Mouse (Mus musculus) kidney, adult 2 months (tissue): Measurements from ENCODE around the gene Adamts2. TPM values are rescaled to one million over a fixed set of nuclear protein-coding genes. Genes with fewer than 3 reads are reported as not detected.

Source experiments
- DNase-seq: peaks from one replicate; pipeline ENCODE4 v3.0.0; 2021
- H3K27ac ChIP-seq: fragments of 200-500 bp; 2 replicates; pipeline ENCODE4 v1.5.1; 2012; ENCODE audit warnings: low read depth, low read length, control low read depth, inconsistent platforms; ENCODE audit not compliant: insufficient read depth
- H3K27me3 ChIP-seq: fragments of 200-500 bp; replicated peaks from 2 replicates; pipeline ENCODE4 v1.6.1; 2012; ENCODE audit warnings: mild to moderate bottlenecking, moderate library complexity, low read length, inconsistent platforms; ENCODE audit not compliant: control insufficient read depth, insufficient read depth
- H3K36me3 ChIP-seq: fragments of 200-500 bp; 2 replicates; pipeline ENCODE4 v1.6.1; 2012; ENCODE audit warnings: mild to moderate bottlenecking, moderate library complexity, low read length, inconsistent platforms; ENCODE audit not compliant: control insufficient read depth, insufficient read depth
- H3K4me1 ChIP-seq: fragments of 200-500 bp; 2 replicates; pipeline ENCODE4 v1.6.1; 2011; ENCODE audit warnings: low read length; ENCODE audit not compliant: control insufficient read depth, insufficient read depth
- H3K4me3 ChIP-seq: fragments of 200-500 bp; 2 replicates; pipeline ENCODE4 v1.5.1; 2011; ENCODE audit warnings: mild to moderate bottlenecking, low read depth, low read length, control low read depth; ENCODE audit not compliant: insufficient read depth
- CTCF ChIP-seq: fragments of 200-500 bp; conservative IDR thresholded peaks from 2 replicates; pipeline ENCODE4 v1.5.1; 2011; ENCODE audit warnings: low read depth, mild to moderate bottlenecking, control low read depth, low read length, moderate library complexity, mixed read lengths; ENCODE audit not compliant: insufficient read depth, insufficient read length
- POLR2A ChIP-seq: fragments of 200-500 bp; IDR thresholded peaks from one replicate; pipeline ENCODE4 v1.6.1; 2011; ENCODE audit warnings: low read depth, low read length, control low read depth
- WGBS: fragments of 180-500 bp; shearing (Covaris S2); methylation state at CpG from one replicate; pipeline ENCODE4 v1.1.7; 2018; 5-methylcytosine and 5-hydroxymethylcytosine counted together
- polyA plus RNA-seq: library from polyadenylated mRNA; depleted of rRNA; stranded (reverse); fragments of >200 nt; gene quantifications from 2 replicates; pipeline ENCODE4 v1.2.3, GENCODE M21; 2012

Gene Adamts2
- polyA plus RNA-seq, 1 experiment: 4.5 TPM

DNA sequence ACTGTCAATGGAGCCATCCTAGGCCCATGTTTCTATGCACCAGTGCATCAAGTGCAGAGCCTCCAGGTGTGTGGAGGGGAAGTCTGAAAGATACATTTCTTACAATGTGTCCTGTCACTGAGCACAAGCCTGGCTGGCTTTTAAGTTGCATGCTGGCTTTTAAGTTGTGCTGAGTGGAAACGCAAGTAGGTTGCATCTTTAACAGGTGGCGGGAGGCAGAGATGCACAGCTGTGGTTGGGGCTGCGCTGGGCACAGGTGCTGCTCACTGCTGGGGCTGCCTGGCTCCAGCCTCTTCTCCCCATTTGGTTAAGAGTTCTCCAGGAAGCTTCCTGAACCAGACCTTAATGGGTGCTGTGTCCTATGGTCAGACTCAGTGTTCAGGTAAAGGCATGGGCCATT is 21.9 kb downstream of the Adamts2 start:
- H3K4me1 ChIP-seq: no peaks in the 10 kb centered on the region
- 91% methylated on average over 3 of the region's 3 CpGs for WGBS
- DNase-seq: no peak
- no peak for TF ChIP-seq POLR2A
- no peak for TF ChIP-seq CTCF
- no peaks in the 10 kb centered on the region for H3K27me3 ChIP-seq
- no peak overlapping the region for H3K4me3 ChIP-seq
- no peaks in the 10 kb centered on the region for H3K36me3 ChIP-seq
- H3K27ac ChIP-seq: no peak overlapping the region

DNA sequence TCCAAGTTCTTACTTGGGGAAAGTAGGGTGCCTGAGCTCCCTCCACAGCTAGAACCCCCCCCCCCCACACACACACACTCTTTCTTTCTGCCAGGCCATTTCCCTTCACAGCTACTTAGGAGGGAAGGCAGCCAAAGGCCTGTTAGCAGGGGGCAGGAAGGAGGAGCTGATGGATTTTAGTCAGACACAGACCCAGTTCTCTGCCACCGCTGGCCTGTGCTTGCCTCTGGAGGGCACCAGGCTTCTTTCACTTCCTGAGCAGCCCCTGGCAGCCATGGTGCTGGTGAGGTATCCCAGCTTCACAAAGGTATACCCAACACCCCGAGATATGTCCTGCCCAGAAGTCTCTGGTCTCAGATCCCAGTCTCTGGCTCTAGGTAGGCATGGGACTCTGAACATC is 22.4 kb downstream of the Adamts2 start:
- 65% methylated on average over 2 of the region's 2 CpGs for WGBS
- TF ChIP-seq POLR2A (no peak), CTCF (no peak)
- Histone ChIP-seq H3K27ac (no peak overlapping the region), H3K36me3 (no peaks in the 10 kb centered on the region), H3K4me3 (no peak overlapping the region), H3K4me1 (no peaks in the 10 kb centered on the region), H3K27me3 (no peaks in the 10 kb centered on the region)
- no peak for DNase-seq

DNA sequence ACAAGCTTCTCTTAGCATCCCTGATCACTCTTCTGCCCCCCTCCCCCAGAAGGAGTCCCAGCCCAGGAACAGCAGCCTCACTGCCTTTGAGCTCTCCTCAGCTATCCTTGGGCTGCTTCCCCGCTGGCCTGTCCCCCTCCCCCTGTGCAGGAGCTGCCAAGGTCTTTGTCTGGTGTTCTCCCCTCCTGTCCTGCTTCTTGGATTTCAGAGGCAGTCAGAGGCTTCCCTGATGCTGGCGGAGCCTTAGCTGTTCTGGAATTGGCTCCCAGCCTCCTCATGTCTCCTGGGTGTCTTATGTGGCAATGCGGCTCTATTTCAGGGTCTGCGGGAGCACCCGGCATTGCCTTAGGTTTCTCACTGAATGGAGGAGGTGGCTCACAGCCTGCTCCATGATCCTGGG is 22.8 kb downstream of the Adamts2 start:
- WGBS: 46% methylated on average over 5 of the region's 5 CpGs
- Histone ChIP-seq H3K4me3 (no peak overlapping the region), H3K36me3 (no peaks in the 10 kb centered on the region), H3K27me3 (no peaks in the 10 kb centered on the region), H3K4me1 (no peaks in the 10 kb centered on the region), H3K27ac (no peak overlapping the region)
- no peak for DNase-seq
- TF ChIP-seq CTCF (no peak), POLR2A (no peak)

DNA sequence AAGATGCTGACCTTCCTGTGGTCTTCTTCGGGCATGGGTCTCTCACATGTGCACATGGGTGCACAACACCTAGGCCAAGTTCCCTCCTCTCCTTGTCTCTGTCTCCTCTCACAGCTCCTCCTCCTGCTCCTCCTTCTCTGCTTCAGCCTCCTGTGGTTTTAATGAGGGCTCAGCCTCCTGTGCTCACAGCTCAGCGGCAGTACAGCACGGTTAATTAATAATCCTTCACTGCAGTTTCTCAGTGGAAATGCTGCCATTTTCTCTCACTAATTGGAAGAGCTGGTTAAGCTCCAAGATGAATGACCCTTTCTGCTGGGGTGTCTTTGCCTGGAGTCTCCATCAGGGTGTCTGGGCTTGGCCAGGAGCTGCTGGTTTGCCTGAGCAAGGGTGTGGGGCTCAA is 27.0 kb downstream of the Adamts2 start:
- DNase-seq: peak; percentile 62
- no peak overlapping the region for H3K4me3 ChIP-seq
- no peaks in the 10 kb centered on the region for H3K27me3 ChIP-seq
- no peak for TF ChIP-seq CTCF
- no peak for TF ChIP-seq POLR2A
- no peaks in the 10 kb centered on the region for H3K36me3 ChIP-seq
- H3K27ac ChIP-seq: no peak overlapping the region
- no peaks in the 10 kb centered on the region for H3K4me1 ChIP-seq
- WGBS: 44% methylated on average over 3 of the region's 3 CpGs

DNA sequence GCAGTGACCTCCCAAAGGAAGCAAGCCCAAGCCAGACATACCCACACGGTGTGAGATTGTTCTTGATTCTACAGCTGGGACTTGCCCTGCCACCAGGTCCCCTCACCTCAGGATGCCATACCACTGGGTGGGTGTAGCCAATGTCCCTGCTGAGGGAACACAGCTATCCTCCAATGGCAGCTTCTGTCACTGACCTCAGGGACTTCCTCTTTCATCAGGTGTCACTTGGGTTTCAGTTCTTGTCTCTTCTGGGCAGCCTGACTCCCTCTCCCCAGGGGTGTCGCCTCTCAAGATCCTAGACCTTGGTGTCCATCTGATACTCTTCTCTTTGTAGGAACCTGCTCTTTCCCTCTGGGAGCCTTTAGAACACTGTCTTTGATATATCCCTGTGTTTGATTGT is 28.6 kb downstream of the Adamts2 start:
- WGBS: 79% methylated on average over 2 of the region's 2 CpGs
- Histone ChIP-seq H3K27ac (no peak overlapping the region), H3K4me3 (no peak overlapping the region), H3K4me1 (0 out of 2 replicates have a peak, but pooled peaks cover 3% of the 10 kb centered on the region), H3K27me3 (no peaks in the 10 kb centered on the region), H3K36me3 (no peaks in the 10 kb centered on the region)
- no peak for DNase-seq
- TF ChIP-seq POLR2A: no peak
- no peak for TF ChIP-seq CTCF

DNA sequence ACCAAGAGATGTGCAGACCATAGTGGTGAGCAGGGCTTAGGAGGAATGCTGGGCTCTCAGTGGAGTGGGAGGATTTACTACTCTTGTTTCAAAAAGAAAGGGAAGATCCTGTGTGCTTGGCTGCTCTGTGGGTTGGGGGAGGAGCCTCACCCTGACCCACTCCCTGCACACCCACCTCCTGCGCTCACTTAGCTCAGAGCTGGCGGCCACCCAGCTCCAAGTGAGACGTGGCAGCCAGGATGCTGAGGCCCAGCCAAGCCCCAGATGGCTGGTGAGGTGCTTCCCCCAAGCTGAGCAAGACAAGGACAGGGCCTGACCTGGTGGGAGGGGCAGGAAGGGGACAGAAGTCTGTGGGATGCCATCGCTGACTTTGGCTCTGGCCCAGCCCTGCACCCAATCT is 30.4 kb downstream of the Adamts2 start:
- no peaks in the 10 kb centered on the region for H3K36me3 ChIP-seq
- no peak overlapping the region for H3K27ac ChIP-seq
- no peak for TF ChIP-seq POLR2A
- TF ChIP-seq CTCF: no peak
- DNase-seq: peak; percentile 35
- no peak overlapping the region for H3K4me3 ChIP-seq
- 26% methylated on average over 4 of the region's 4 CpGs for WGBS
- no peaks in the 10 kb centered on the region for H3K27me3 ChIP-seq
- 0 out of 2 replicates have a peak, but pooled peaks cover 4% of the 10 kb centered on the region for H3K4me1 ChIP-seq

DNA sequence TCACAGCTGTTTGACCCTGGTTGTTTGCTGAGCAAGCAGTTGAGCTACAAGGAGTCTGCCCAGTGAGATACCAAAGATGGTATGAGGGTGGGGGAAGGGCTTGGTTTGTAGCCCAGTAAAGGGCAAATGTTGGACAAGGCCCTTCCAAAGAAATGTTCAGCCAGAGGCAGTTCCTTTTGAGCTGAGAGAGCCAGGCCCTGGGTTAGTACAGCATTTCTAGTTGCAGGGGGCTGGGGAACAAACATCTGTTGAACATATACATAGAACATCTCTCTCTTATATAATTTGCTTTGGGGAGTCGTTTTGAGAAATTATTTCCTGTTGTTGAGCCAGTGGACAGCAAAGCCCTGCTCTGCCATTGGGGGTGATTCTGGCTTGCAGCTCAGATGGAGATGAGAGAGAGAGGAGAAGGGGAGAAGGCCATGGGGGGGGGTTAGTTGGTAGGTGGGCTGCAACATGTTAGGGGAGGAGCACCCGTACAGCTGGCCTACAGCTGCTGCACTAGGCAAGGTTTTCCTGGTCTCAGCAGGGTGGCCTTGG is 33.2 kb downstream of the Adamts2 start:
- no peaks in the 10 kb centered on the region for H3K36me3 ChIP-seq
- H3K4me1 ChIP-seq: 0 out of 2 replicates have a peak, but pooled peaks cover 4% of the 10 kb centered on the region
- DNase-seq: peak; percentile 59
- no peaks in the 10 kb centered on the region for H3K27me3 ChIP-seq
- 67% methylated on average over 2 of the region's 2 CpGs for WGBS
- no peak overlapping the region for H3K27ac ChIP-seq
- TF ChIP-seq CTCF (no peak), POLR2A (no peak)
- H3K4me3 ChIP-seq: no peak overlapping the region
